Mouse (Mus musculus) brown adipose tissue, adult 24 weeks (tissue): Measurements from ENCODE around the gene Cd79a. TPM values are rescaled to one million over a fixed set of nuclear protein-coding genes. Genes with fewer than 3 reads are reported as not detected.

Experiments used
- H3K27ac ChIP-seq: fragments of 200-500 bp; replicated peaks from 2 replicates; pipeline ENCODE4 v1.5.1; 2012; ENCODE audit warnings: low read depth, mild to moderate bottlenecking, low read length
- H3K4me1 ChIP-seq: fragments of 200-500 bp; 2 replicates; pipeline ENCODE4 v1.6.1; 2012; ENCODE audit warnings: low read length, mixed read lengths; ENCODE audit not compliant: control insufficient read depth, insufficient read depth, insufficient read length
- H3K4me3 ChIP-seq: fragments of 200-500 bp; 2 replicates; pipeline ENCODE4 v1.5.1; 2012; ENCODE audit warnings: low read depth, mild to moderate bottlenecking, low read length, moderate library complexity; ENCODE audit not compliant: insufficient read depth
- polyA plus RNA-seq: library from polyadenylated mRNA; stranded (reverse); fragments of >200 nt; gene quantifications from 2 replicates; pipeline ENCODE4 v1.2.4, GENCODE M21; 2012; ENCODE audit not compliant: missing spikeins, insufficient read depth, insufficient read length

Gene Cd79a
- polyA plus RNA-seq: 0.71 and 0.96 TPM in 2 replicates

DNA sequence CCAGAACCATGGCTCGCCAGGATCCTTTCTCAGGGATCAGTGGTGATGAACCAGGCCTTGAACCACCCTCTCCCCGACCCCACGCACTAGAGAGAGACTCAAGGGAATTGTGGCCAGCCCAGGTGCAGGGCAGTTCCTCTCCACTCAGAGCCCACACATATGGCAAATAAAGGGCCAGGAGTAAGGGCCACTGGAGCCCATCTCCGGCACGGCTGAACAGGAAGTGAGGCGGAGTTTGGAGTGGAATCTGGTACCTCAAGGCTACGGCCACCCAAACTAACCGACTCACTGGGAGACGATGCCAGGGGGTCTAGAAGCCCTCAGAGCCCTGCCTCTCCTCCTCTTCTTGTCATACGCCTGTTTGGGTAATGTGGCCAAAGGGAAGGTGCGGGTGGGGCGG lies at the start of gene Cd79a:
TSS of gene Cd79a (plus strand) at position 158 of the 400 bp plus-strand sequence.
- Histone ChIP-seq H3K4me3 (no peak within 1 kb of the TSS), H3K27ac (no peak within 1 kb of the TSS)

DNA sequence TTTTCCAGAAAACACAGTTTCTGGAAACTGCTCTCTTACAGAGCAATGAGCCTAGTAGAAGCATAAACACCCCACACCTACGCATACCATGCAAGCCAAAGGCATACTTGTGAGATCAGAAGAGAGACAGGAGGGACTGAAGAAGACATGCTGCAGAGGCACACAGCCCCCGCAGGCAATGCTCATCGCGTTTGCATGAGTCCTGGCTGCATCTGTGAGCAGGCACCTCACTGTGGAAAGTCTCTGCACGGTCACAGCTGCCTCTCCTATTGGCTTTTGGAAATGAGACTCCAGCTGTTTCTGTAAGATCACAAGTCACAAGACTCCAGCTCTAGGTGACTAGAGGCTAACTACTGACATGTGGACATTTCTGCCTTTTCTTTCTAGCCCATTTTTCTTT lies 47.0 kb upstream of the Cd79a start:
- Histone ChIP-seq H3K4me3 (no peak overlapping the region), H3K27ac (no peak overlapping the region), H3K4me1 (0 out of 2 replicates have a peak, but pooled peaks cover 2% of the 10 kb centered on the region)

More for the DNA sequence above, at the start of gene Cd79a:
- no peaks in the 10 kb centered on the region for H3K4me1 ChIP-seq

DNA sequence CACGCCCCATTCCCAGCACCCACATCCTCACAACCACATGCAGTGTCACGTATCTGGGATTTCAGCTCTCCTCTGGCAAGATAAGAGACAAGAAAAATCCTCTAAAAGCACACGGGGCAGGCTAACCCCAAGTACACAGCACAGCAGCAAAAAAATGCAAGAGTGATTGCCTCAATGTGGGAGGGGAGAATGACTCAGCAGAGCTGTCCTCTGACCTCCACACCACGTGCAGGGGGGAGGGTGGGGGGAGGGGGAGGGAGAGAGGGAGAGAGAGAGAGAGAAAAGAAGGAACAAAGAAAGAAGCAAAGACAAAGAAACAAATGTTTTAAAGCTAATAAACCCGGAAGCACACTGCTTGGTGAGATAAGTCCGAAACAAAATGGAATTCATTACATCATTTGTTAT lies 46.3 kb upstream of the Cd79a start:
- Histone ChIP-seq H3K4me1 (0 out of 2 replicates have a peak, but pooled peaks cover 2% of the 10 kb centered on the region), H3K27ac (0 out of 2 replicates have a peak overlapping the region, but pooled peaks have one; percentile 29), H3K4me3 (no peak overlapping the region)

DNA sequence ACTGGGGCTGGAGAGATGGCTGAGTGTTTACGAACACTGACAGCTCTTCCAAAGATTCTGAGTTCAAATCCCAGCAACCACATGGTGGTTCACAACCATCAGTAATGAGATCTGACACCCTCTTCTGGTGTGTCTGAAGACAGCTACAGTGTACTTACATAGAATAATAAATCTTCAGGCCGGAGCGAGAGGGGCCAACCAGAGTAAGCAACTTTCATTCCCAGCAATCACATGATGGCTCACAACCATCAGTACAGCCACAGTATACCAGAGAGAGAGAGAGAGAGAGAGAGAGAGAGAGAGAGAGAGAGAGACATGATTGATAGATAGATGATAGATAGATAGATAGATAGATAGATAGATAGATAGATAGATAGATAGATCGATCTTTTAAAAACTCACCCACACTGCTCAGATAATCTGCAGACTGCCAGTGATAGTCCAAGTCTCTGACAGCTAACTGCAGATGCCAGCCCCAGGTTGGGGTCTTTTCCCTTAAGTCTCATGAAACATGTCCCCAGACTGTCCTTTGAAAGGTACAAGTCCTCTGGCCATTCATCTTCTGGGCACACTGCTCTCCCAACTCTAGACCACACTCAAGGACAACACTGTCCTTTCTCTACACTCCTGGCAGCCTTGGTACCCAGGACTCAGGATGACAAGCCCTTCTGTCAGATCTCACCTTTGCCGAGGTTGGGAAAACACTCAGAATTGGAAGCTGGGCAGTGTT lies 45.4 kb upstream of the Cd79a start:
- Histone ChIP-seq H3K27ac (no peak overlapping the region), H3K4me3 (no peak overlapping the region), H3K4me1 (0 out of 2 replicates have a peak, but pooled peaks cover 2% of the 10 kb centered on the region)

- no peak overlapping the region for H3K4me3 ChIP-seq
- 0 out of 2 replicates have a peak, but pooled peaks cover 2% of the 10 kb centered on the region for H3K4me1 ChIP-seq
- no peak overlapping the region for H3K27ac ChIP-seq
Measured at GRCm38 (mm10) chr7:24852557-24853232, 44.5 kb upstream of the Cd79a start.

GRCm38 (mm10) chr7:24853233-24853563 lies 44.0 kb upstream of the Cd79a start:
- Histone ChIP-seq H3K27ac (no peak overlapping the region), H3K4me3 (no peak overlapping the region), H3K4me1 (0 out of 2 replicates have a peak, but pooled peaks cover 2% of the 10 kb centered on the region)

DNA sequence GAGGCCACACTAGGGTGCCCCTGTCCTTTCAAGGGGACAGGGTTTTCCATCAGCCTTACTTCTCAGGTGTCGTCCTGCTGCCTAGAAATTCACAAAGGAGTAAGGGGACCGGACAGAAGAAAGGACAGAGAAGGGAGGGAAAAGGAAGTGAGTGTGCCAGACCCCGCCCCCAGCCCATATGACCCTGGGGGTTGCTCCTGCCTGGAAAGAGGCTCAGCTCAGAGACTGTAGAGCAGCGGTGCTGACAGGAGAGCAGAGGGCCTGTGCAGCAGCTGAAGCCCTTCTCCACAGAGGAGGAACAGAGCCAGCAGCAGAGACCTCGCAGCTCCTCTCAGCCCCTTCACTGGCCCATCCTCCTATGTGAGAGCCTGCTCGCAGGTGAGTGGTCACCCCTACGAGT lies 43.5 kb upstream of the Cd79a start:
- Histone ChIP-seq H3K4me3 (no peak overlapping the region), H3K4me1 (0 out of 2 replicates have a peak, but pooled peaks cover 2% of the 10 kb centered on the region), H3K27ac (no peak overlapping the region)

DNA sequence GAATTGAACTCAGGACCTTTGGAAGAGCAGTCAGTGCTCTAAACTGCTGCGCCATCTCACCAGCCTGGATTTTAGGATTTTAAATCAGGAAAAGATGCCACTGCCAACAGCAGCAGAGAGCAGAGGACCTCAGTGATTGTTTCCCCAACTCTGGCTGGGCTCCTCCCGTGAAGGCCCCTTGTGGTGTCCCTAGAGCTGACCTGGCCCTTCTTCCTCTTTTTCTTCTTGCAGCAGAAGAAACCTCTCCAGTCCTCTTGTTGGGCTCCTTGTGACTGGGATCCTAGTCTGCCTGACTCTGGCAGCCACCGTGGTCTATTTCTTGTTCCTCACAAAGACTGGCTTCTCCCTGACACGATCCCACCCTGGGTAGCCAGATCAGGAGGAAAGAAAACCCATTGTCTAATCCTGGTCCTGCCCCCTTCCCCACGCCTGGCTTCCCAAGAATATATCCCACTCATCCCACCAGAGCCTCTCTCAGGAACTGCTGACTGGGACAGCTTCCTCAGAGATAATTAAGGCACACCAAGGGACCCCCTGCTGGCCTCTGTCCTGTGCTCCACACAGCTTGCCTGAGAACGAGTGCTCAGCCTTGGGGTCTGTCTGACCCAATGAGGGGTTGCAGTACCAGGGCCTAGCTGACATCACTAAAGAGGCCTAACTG lies 40.6 kb upstream of the Cd79a start:
- no peaks in the 10 kb centered on the region for H3K4me1 ChIP-seq
- H3K4me3 ChIP-seq: no peak overlapping the region
- H3K27ac ChIP-seq: no peak overlapping the region

DNA sequence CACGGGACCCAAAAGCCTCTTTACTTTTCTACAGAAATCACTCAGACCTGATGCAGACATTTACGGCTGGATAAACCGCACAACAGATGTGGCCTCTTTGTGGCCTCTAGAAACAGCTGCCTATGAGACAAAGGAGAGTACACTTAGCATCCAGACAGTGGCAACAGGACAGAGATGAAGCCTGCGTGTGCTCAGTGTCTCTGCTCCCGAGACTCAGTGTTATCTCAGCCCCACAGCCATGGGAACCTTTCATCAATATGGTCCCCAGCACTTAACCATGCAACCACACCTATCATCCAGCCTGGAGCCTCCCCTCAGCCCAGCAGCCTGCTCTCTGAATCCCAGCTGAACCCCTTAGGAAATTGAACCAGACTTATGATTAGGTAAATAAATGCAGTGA lies 37.9 kb upstream of the Cd79a start:
- no peak overlapping the region for H3K27ac ChIP-seq
- no peak overlapping the region for H3K4me3 ChIP-seq

GRCm38 (mm10) chr7:24861913-24862312 lies 35.3 kb upstream of the Cd79a start, which contains the start of gene Gm9844:
TSS of gene Gm9844 (plus strand) at chr7:24862213.
- no peak within 1 kb of the TSS for H3K27ac ChIP-seq
- no peaks in the 10 kb centered on the region for H3K4me1 ChIP-seq
- H3K4me3 ChIP-seq: no peak within 1 kb of the TSS

More for the DNA sequence above, 37.9 kb upstream of the Cd79a start:
- H3K4me1 ChIP-seq: no peaks in the 10 kb centered on the region

- Histone ChIP-seq H3K4me1 (no peaks in the 10 kb centered on the region), H3K27ac (no peak overlapping the region), H3K4me3 (no peak overlapping the region)
Measured at GRCm38 (mm10) chr7:24862853-24863252, 34.3 kb upstream of the Cd79a start.

DNA sequence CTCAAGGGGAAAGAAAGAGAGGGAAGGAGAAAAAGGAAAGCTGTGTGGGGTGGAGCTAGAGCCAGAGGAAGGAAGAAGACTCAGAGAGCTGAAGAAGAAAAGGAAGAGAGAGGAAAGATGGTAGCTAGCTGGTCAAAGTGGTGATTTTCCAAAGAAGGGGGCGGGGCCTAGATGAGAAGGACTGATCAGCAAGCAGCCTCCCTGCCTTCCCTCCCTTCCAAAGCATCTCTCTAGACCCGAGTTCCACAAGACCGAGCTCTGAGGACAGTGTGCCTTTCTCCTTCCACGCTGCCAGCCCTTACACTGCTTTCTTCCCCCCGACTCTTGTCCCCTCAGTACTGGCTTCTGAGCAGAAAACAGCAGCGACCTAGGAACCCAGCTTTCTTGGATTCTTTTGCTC lies 33.0 kb upstream of the Cd79a start:
- H3K4me3 ChIP-seq: no peak overlapping the region
- H3K4me1 ChIP-seq: no peaks in the 10 kb centered on the region
- H3K27ac ChIP-seq: no peak overlapping the region

- no peaks in the 10 kb centered on the region for H3K4me1 ChIP-seq
- no peak overlapping the region for H3K27ac ChIP-seq
Measured at GRCm38 (mm10) chr7:24869080-24869479, 28.1 kb upstream of the Cd79a start.

DNA sequence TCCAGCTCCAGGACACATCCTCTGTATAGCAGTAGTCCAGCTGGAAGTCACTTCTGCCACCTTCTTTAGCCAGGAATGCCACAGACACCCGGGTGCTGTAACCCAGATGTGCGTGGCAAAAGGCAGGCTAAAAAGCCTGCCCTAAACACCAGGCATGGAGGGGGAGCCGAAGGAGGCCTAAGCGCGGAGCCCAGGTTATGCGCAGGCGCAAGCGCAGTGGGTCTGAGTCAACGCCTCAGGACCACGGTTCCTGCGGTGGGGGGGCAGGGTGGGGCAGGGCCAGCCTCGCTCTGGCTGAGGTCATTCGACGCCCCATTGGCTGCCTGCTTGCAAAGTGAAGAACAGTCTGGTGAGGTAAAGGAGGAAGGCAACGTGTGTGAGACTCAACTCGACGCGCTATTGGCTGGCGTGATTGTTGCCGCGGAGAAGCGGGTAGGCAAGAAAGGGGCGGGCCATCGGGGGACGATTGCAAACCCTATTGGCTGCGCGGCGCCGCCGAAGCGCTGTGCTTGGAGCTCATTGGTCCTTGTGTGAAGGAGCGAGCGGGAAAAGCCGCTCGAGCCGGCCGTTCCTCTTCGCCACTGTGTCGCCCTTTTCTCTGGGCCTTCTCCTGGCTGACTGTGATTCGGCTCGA lies 27.5 kb upstream of the Cd79a start, which contains the start of the genes Lypd4 and Dmrtc2:
TSS of gene Lypd4 (minus strand) at position 410 of the 634 bp plus-strand sequence.
TSS of gene Dmrtc2 (plus strand) at position 526 of the 634 bp plus-strand sequence.
- Histone ChIP-seq H3K4me3 (no peak within 1 kb of the TSS), H3K4me1 (no peaks in the 10 kb centered on the region), H3K27ac (no peak within 1 kb of the TSS)

More at GRCm38 (mm10) chr7:24869080-24869479, 28.1 kb upstream of the Cd79a start:
- H3K4me3 ChIP-seq: no peak overlapping the region

DNA sequence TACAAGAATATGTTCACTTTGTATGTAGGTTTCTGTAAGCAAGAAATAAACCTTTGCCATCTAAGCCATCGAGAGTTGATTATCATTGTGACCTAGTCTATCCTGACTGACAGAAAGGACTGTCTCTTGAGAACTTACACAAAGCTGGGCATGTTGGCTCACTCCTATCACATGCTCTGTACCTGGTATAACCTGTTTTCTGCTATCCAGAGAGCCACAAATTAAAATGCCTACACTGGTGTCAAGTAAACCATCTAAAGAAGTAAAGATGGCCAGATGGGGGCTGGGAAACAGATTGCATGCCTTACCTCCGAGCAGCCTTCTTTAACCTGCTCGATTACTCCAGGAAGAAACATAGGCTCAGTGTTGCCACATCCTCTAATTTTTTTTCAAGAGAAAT lies 19.6 kb upstream of the Cd79a start:
- Histone ChIP-seq H3K4me1 (no peaks in the 10 kb centered on the region), H3K4me3 (no peak overlapping the region), H3K27ac (no peak overlapping the region)
